Mouse (Mus musculus) urinary bladder, postnatal 36 days (tissue): ENCODE measurements around the gene Faiml.

Experiments used
- DNase-seq, 2 experiments: peaks; one replicate each; pipeline ENCODE4 v3.0.0; 2022; ENCODE audit warnings: low spot score in 2 of 2, mixed read lengths in 1 of 2

The Faiml gene

DNA sequence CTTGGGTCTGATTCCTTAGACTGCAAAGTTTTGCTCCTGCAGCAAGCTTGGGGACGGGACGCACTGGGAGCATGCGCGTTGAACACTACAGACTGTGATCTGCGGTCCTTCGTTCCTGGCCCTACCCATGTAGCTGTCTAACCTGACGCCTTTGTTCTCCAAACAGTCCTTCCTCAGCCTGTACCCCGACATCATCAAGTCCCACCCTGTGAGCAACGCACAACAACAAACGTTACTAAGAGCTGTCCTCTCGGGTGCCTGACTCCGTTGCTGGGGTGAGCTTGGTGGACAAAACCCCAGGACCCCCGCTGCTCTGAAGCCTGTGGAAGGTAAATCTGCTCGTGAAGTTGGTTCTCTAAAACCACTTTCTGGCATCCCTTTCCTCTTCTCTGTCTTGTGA lies at the start of gene Faiml:
Gene Faiml, minus strand, starts transcription at position 101 of the 400 bp plus-strand sequence.
- DNase-seq, result no peak

DNA sequence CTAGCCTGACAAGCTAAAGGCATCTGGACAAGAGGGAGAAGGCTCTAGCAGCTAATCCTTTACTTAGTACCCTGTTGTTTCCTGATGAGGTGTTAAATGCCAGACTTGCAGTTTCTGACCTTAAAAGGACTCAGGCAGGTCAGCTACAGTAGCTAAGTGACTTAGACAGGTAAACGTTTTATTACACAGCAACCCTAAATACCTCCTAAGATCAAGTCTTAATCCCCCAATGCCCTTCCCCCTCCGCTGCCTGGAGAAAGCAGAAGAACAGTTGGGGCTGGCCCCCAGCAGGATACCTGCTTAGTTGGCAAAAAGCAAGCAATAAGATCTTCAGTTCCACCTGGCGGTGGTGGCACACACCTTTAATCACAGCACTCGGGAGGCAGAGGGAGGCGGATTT lies 21.9 kb upstream of the Faiml start:
- no peak for DNase-seq

DNA sequence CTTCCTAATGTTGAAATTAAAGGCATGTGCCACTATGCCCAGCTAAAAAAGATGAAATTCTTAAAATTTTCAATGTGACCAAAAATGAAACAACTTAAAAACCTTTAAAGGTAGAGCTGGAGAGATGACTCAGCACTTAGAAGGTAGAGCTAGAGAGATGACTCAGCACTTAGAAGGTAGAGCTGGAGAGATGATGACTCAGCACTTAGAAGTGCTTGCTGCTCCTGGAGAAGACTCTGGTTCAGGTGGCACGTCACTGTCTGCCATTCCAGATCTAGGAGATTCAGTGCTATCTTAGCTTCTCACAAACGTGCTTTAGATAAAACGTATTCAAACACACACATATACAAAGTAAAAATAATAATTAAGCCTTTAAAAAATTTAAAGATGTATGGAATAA lies 19.8 kb upstream of the Faiml start:
- DNase-seq, result no peak

DNA sequence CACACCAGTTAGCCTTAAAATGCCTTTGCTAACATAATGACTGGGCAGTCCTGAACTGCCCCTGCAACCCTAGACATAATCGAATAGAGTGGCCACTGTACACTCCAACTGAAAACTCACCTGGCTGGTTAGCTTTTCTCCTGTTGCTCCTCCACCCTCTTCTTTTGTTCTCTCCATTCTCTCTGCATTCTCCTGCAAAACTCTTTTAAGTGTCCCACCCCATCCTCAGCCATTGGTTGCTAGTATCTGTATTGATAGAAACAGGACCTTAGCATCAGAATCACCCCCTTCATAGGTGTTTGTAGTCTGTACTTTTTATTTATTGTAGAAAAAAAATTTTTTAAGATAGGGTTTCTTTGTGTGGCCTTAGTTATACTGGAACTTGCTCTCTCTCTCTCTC lies 19.2 kb upstream of the Faiml start:
- DNase-seq, result no peak

DNA sequence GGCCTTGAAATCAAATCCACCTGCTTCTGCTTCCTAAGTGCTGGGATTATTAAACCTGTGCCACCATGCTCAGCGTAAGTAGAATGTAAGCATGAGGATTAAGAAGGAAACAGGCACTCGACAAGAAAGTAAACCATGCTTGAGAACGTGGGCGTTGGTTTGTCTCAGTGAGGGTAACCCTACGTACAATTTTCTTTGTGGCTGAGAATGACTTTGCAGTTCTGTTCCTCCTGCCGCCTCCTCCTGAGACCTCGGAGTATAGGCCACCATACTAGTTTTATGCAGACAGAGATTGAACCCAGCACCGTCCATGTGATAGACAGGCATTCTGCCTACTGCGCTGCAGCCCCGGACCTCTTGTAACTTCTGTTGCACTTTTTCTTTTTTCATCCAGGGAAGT lies 16.8 kb upstream of the Faiml start:
- no peak for DNase-seq

DNA sequence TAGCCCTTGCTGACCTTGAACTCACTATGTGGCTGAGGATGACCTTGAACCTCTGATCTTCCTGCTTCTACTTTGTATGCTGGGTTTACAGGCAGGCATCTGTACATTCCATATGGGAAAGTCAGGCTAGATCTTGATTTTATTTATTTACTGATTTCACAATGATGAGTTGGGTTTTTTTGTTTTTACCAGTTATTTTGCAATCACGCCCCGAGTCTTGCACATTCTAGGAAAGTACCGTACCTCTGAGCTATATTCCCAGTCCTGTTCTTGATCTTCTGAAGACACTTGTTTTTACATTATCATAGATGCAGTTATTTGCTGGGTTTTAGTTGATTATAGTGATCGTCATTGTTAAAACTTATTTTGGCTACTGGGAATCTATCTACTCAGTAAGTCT lies 11.9 kb upstream of the Faiml start:
- no peak for DNase-seq

DNA sequence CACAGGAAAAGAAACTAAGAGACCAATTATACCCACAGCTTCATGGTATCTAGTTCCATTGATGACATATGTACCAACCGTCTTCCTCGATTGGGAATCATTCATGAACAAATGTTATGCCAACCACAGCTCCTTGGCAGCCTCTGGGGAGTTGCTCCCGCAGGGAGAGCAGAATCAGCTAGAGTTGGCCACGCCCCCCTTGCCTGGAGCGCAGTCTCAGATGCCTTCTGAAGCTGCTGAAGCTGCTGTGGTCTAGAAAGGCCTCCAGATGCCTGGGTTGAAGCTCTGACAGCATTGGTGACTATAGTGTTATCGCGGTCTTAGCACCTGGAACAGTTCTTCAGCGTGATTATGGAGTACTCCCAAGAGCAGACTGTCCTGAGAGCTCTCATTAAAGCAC lies 11.3 kb upstream of the Faiml start:
- no peak for DNase-seq

DNA sequence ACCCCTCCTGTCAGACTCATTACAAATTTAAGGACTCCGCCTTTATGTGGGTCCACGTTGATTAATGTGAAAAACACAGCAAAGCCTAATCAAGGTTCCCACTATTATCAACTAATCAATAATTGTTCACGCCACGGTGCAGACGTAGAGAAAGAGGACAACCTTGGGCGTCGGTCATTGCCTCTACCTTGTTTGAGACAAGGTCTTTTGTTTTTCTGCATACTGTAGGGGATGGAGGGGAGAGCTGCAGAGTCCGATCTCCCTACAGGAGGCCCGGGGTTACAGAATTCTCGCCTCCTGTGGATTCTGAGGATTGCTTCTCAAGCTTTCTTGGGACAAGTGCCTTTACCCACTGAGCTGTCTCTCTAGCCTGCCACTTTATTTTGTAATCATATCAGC lies 6.9 kb upstream of the Faiml start:
- DNase-seq, result no peak

DNA sequence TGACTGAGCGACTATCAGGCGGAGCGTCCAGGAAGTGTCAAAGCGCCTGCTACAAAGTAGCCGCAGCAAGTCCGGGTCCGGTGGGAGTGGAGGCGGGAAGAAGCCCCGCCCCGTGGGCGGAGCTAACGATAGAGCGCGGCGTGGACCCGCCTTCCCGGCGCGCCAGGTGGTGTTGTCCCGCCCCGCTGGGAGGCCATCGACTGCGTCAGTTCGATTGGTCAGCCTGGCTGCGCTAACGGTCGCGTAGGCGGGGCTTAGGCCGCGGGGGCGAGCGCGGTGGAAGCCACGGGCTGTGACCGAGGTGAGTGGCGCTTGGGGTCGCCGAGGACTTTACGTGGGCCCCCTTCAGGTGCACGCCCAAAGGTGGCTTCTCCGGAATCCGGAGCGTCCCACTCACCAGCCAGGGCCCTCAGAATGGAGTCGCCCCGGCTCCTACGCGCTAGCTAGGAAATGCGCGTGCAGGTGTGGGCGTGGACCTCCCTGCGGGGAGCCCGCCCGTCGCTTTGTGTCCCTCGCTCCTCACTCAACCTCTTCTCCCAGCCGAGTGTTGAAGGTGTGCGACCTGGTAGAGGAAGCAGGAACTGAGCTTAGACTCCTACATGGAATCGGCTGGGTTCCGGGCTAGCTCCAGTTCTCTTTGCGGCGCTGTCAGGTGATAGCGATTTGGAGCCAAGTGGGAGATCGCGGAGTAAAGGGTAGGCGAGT lies 6.3 kb upstream of the Faiml start, which contains the start of gene Cep70:
Gene Cep70, plus strand, starts transcription at position 178 of the 705 bp plus-strand sequence.
- peak; percentile 96 for DNase-seq

DNA sequence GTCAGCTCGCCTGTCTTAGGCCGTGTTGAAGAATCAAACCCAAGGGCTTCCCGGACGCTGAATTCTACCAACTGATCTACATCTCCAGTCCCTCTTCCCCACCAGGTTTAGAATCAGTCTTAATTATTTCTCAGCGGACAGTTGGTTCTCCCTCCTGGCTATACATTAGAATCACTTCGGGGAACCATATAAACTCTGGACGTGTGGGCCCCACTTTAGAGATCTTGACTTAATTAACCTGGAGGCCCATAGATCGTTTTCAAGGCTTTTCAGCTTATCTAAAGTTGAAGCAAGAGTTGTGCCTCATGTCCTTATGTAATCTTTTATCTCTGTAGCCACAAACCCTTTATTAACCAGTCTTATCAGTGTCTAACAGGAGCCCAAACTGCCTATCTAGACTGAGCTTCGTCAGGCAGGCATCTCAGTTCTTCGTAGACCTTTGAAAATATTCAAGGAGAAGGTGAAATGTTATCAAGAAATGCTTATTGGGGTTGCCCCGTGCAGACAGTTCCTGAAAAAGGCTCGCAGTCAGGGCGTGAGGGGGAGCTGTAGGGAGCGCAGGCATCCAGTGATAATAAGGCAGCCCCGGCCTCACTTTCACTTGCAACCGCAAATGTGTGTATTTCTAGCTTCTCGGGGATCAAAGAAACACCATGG lies 5.6 kb upstream of the Faiml start:
- DNase-seq, result no peak

DNA sequence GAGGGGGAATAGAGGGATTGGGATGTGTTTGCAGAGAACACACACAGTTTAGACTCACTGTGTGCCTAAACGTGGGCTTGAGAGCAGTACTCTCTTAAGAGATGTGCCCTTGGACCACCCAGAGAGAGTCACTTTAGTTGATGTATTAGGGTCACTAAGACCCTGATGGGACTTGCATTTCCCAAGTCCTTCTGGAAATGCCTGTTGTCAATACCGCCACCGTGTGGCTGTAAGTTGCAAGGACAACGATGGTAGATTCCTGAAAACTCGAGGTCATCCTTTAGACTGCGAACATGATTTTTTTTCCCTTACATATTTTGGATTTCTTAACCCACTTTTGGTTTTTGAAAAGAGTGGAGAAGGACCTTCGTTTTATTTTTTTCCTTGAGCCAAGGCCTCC lies 5.0 kb upstream of the Faiml start:
- DNase-seq, result peak; percentile 24 to 49

DNA sequence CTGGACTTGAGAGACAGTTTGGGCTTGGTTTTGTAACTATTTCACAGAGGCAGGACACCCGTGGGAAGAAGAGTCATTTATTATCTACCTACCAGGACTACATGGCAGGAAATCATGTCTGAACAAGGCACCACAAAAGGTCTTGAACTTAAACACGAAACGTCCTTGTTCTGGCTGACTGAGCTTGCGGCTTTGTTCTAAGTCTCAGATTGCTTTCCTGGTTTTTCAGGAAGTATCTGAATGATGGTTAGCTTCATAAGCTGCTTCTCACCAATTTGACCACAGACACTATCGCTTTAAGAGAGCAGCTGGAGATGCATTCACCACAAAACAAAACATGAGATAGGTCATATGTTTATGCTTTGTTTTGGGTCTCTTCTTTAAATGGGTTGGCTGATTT lies 3.5 kb upstream of the Faiml start:
- no peak for DNase-seq

DNA sequence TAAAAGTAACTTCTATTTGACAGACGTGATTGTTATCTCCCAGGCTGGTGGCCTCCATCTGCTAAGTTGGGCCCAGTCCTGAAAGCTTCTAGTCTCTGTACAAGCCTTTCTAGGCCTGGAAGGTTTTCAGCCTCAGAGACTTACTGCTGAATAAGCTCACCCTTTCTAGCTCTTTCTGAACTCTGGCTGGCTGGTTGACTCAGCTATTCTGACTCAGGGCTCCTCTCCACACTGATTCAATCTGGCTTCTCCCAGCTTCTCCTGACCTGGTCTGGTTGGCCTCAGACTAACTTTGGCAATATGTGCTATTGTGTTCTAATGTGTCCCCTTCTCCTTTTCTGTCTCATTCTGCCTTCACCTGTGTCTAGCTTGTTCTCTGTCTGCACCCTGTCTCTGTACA lies 2.2 kb upstream of the Faiml start:
- no peak for DNase-seq

DNA sequence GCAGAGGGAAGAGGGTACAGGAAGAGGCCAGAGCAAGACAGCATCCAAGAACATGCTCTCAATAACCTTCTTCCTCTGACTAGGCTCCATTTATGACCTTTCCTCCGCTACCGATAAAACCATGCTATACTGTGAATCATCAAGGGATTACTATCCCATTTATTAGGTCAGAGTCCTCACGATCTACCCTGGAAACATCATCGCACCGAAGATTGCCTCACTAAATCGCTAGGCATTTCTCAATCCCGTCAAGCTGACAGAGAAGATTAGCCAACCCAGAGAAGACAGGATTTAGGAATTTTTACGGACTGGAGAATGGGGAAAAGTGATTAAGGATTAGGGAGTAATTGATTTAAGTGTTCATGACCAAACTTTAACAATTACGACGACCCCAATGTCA lies 1.2 kb upstream of the Faiml start:
- DNase-seq, result no peak

DNA sequence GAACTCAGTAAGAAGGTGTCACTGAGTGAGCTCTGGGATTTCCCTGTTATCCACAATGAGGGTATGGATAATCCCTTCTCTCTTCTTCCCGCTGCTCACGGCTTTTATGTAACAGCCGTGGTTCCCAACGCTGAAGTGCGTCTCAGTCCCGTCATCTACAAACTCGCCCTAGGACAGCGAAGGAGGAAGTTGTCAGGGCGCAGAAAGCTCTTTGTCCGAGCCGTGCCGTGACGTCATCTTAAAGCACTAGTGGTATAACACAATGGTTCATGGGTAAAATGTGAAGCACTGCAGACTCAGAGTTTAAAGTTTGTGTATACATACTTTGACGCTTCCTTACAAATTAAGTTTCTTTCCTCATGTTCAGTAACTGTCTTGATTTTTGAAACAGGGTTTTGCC lies 7.6 kb downstream of the Faiml start:
- DNase-seq, result no peak

DNA sequence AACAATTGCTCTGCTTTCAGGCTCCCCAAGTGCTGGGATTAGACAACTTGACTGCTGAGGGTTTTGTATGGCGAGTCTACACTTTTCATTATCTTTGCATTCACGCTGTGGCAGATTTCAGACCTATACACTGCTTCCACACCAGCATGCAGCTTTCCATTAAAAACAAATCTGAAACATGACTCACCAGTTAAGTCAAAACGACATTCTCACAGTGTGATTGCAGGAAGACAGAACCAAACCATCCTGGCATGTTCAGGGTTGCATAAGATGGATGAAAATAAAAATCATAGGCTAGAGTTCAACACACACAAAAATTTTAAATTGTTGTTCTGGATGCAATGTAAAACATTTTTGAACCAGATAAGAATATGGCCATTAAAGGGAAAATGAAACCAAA lies 12.5 kb downstream of the Faiml start:
- no peak for DNase-seq

DNA sequence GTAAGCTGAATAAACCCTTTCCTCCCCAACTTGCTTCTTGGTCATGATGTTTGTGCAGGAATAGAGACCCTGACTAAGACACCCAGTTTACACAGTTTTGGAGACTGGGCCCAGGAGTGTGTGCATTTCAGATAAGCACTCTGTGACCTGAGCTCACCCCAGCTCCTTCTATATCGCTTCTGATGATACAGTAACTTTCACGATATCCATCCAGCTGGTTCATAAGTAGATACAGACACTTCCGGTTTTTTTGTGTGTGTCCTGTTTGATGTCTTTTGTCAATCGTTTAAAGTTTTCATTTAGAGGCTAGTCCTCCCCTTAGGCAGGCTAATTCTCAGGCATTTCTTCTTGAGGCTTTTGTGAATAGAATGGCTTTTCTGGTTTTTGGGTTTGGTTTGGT lies 15.4 kb downstream of the Faiml start:
- DNase-seq, result no peak

DNA sequence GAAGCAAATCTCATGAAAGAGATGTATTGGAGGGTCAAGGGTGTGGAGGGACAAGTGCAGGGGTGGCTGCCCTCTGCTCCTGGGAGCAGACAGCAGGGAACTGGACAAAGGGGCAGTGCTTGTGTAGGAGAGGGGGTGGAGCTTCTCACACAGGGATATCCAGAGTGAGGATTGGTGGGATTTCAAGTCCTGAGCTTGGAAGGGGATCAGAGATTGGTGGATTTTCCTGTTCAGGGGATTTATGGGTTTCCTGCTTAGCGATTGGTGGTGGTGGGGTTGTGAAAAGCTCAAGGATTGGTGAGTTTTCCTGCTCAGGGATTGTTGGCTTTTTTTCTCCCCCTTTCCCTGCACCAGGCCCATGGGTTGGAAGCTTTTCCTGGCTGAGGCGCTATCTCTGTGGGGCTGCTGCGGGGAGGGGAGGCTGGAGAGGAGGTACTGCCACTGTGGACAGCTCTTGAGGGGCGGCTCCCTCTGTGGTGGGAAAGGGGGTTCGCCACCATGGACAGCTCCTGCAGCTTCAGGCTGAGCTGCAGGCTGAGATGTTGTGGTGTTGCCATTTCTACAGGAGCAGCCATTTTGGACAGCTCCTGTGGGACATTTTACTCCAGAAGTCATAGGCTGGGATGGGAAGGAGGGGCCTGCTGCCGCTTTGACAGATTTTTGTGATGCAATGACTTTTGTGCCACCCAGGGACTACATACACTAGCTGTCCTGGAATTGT lies 18.9 kb downstream of the Faiml start:
- peak in 1 of 2 experiments; percentile 12 for DNase-seq

DNA sequence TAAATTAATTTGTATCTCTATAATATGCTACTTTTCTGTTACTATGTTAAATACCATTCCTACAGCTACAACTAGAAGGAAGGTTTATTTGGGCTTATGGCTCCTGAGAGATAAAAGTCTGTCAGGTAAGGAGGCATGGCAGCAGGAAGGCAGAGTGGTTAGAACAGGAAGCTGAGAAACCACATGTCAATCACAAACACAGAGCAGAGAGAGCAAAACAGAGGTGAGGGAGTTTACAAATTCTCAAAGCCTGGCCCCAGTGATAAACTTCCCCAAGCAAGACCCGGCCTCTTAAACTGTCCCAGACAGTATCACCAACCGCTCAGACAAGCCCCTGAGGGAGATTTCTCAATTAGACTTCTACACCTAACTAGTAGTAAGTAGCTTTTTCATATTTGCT lies 20.9 kb downstream of the Faiml start:
- DNase-seq, result no peak

DNA sequence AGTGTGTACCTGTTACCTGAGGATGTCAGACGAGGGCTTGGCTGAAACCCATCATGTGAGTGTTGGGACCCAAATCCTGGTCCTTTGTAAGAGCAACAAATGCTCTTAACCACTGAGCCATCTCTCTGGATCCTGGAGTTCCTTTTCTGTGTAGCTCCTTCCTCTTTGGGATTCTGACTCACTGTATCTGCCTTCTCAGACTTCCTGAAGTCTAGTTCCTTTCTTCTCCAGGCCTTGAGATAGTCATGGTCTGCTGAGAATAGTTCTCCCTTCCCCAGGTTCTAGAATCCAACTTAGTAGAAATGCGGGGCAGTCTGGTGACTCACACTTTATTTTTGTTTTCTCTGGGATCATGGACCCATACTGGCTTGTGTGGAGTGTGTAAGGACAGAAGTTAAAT lies 24.4 kb downstream of the Faiml start:
- no peak for DNase-seq

DNA sequence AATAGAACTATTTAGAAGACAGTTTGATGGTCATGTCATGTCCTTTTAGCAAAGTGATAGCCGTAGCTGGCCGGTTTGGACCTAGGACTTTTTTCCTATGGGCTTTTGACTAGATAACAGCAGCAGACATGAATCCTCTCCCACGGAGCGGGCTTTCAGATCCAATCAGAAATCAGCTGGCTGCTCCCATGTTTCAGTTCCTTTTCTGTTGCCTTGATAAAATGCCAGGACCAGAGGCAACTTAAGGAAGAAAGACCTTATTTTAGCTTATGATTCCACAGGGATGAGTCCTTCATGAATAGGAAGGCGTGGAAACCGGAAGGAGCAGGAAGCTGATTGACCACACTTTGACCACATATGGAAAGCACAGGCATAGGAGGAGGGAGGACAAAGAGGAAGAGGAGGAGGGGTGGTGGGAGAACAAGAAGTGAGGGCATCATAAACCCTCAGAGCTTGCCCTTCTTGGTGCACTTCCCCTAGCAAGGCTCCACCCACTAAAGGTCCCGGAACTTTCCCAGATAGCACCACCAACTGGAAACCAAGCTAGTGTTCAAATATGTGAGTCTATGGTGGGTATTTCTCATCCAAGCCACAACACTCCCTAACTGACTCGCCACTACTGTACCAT lies 53.9 kb downstream of the Faiml start:
- DNase-seq, result no peak

DNA sequence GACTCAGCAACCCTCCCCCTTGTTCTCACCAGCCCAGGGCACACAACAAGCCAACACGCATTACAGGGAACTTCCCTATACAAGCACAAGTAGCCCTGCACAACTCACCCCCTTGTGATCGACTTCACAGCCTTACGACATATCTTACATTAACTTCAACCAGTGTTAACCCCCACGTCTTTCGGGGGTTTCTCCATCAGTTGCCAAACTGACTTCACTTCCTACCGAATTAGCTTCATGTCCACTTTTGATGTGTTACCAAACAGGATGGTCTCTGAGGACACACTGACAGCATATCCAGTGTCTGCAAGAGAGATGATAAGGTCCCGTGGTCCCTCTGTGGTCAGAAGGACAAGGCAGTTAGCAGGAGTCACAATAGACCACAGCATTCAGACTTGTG lies 54.9 kb downstream of the Faiml start:
- no peak for DNase-seq

DNA sequence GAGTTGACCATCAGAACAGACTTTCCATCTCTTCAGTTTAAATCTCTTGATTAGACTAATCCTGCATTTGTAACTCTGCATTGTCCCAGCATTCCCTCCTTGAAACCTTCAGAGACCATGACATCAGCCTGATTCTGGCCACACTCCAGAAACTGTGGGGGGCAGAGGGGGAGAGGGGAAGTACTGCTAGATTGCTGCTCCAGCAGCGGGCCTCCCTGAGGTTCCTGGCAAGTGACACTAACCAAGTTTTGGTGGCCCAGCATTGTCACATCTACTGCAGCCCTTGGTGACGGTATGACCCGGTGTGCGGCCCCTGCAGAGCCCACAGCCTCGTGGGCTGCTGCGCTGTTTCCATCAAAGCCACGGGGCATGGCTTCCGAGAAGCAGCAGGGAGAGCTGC lies 56.8 kb downstream of the Faiml start:
- no peak for DNase-seq
